22 mouse cellular contexts compared by ENCODE assay signal in the genomic region with DNA sequence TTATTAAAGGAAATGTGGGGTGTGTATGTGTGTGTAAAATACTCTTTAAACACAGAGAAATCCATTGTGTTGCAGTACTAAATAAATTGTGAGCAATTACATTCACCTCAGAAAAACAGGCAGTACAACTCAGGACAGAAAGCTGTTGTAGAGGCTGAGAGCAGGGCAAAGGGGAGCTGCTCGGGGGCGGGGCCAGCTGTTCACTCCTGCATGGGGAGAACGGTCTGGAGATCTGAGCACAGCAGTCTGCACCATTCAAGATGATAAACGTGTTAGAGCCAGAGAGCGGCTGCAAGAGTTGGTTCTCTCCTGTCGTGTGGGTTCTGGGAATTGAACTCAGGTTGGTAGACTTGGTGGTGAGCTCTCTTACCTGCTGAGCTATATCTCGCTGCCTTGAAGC. TPM values are rescaled to one million over a fixed set of nuclear protein-coding genes. Genes with fewer than 3 reads are reported as not detected.
DNase-seq lines count a peak whose midpoint lies in the region; ATAC-seq lines count a peak whose summit lies in the region.
"Had no signal": no experiment of that assay in that cellular context is flagged by ENCODE, and none has a peak within 500 bp of the region (broad histone marks: within the 10 kb centered on the region; RNA-seq: fewer than 3 reads in every experiment).

No protein-coding gene starts in this region.

- no peak overlapping the region for H3K4me2 ChIP-seq in kidney, embryonic 15.5 days
- H3K4me2 ChIP-seq in forebrain, embryonic 12.5 days: no peak overlapping the region
- H3K4me2 ChIP-seq: embryonic facial prominence, embryonic 12.5 days; forebrain, embryonic 13.5 days; heart, embryonic 11.5 days; heart, embryonic 15.5 days; hindbrain, embryonic 13.5 days had no signal

- H3K27me3 ChIP-seq in kidney, embryonic 15.5 days: no peaks in the 10 kb centered on the region
- H3K27me3 ChIP-seq in forebrain, embryonic 12.5 days: no peaks in the 10 kb centered on the region
- no peaks in the 10 kb centered on the region for H3K27me3 ChIP-seq in forebrain, embryonic 10.5 days (ENCODE audit: poor library complexity, severe bottlenecking)
- H3K27me3 ChIP-seq: embryonic facial prominence, embryonic 12.5 days; forebrain, embryonic 13.5 days; heart, embryonic 15.5 days; hindbrain, embryonic 13.5 days had no signal

- ATAC-seq in kidney, embryonic 15.5 days (replicated peaks; ENCODE audit: low FRiP score): no peak
- ATAC-seq in forebrain, embryonic 12.5 days (ENCODE audit: low FRiP score): no peak
- ATAC-seq: activated CD4-positive, CD25-positive, alpha-beta regulatory T cell, adult 4 months; forebrain, embryonic 13.5 days; forebrain, postnatal 0 days; hindbrain, postnatal 0 days had no signal

- no peaks in the 10 kb centered on the region for H3K9me3 ChIP-seq in kidney, embryonic 15.5 days (replicated peaks)
- H3K9me3 ChIP-seq in forebrain, embryonic 12.5 days: no peaks in the 10 kb centered on the region
- H3K9me3 ChIP-seq in forebrain, embryonic 10.5 days: no peaks in the 10 kb centered on the region
- H3K9me3 ChIP-seq: embryonic facial prominence, embryonic 12.5 days; forebrain, embryonic 13.5 days; heart, embryonic 15.5 days; hindbrain, embryonic 13.5 days had no signal

- no peaks in the 10 kb centered on the region for H3K4me1 ChIP-seq in kidney, embryonic 15.5 days
- H3K4me1 ChIP-seq in forebrain, embryonic 12.5 days: no peaks in the 10 kb centered on the region
- no peaks in the 10 kb centered on the region for H3K4me1 ChIP-seq in forebrain, embryonic 10.5 days
- H3K4me1 ChIP-seq: embryonic facial prominence, embryonic 12.5 days; forebrain, embryonic 13.5 days; heart, embryonic 15.5 days; hindbrain, embryonic 13.5 days had no signal

- 72% methylated on average over 7 of the region's 7 CpGs for WGBS in kidney, embryonic 15.5 days
- 88% methylated on average over 7 of the region's 7 CpGs for WGBS in forebrain, embryonic 12.5 days
- WGBS in forebrain, embryonic 10.5 days: 88% methylated on average over 7 of the region's 7 CpGs

- peaks cover 80% of the 10 kb centered on the region for H3K36me3 ChIP-seq in kidney, embryonic 15.5 days
- H3K36me3 ChIP-seq in forebrain, embryonic 12.5 days (replicated peaks): peaks cover 69% of the 10 kb centered on the region
- peaks cover 96% of the 10 kb centered on the region for H3K36me3 ChIP-seq in forebrain, embryonic 10.5 days (replicated peaks)

- no peak overlapping the region for H3K9ac ChIP-seq in kidney, embryonic 15.5 days
- H3K9ac ChIP-seq in forebrain, embryonic 12.5 days: no peak overlapping the region
- H3K9ac ChIP-seq: embryonic facial prominence, embryonic 12.5 days; forebrain, embryonic 13.5 days; forebrain, postnatal 0 days; heart, embryonic 15.5 days; hindbrain, embryonic 13.5 days had no signal

- DNase-seq in adrenal gland, postnatal 14 days: peak; percentile 35
- no peak for DNase-seq in adrenal gland, postnatal 25 days
- peak; percentile 20 for DNase-seq in kidney, postnatal 10 days
- DNase-seq in kidney, postnatal 4 days: peak; percentile 25 to 37
- DNase-seq in forebrain, embryonic 10.5 days (ENCODE audit: extremely low spot score, low spot score): no peak
- DNase-seq: adrenal gland, adult 2 months; cerebellum, adult 9-10 months; cerebellum, postnatal 25 days; forebrain, postnatal 0 days; gastrocnemius, postnatal 14 days; heart, adult 2 months; heart, postnatal 14 days had no signal

- H3K4me3 ChIP-seq in kidney, embryonic 15.5 days (replicated peaks): no peak overlapping the region
- H3K4me3 ChIP-seq in forebrain, embryonic 12.5 days (replicated peaks): no peak overlapping the region
- H3K4me3 ChIP-seq in forebrain, embryonic 10.5 days: no peak overlapping the region
- H3K4me3 ChIP-seq: embryonic facial prominence, embryonic 12.5 days; forebrain, embryonic 13.5 days; heart, adult 2 months; heart, embryonic 15.5 days; hindbrain, embryonic 13.5 days had no signal

- no peak overlapping the region for H3K27ac ChIP-seq in kidney, embryonic 15.5 days
- no peak overlapping the region for H3K27ac ChIP-seq in forebrain, embryonic 12.5 days
- no peak overlapping the region for H3K27ac ChIP-seq in forebrain, embryonic 10.5 days
- H3K27ac ChIP-seq: embryonic facial prominence, embryonic 12.5 days; forebrain, embryonic 13.5 days; heart, adult 2 months; heart, embryonic 15.5 days; hindbrain, embryonic 13.5 days; hindbrain, postnatal 0 days had no signal

RNA-seq across cellular contexts. Expression of gene Ndc1, which starts 13.3 kb away (rescaled TPM):
- 15.1 and 15.9 TPM in 2 replicates for total RNA-seq in adrenal gland, postnatal 14 days (2021)
- total RNA-seq in adrenal gland, postnatal 25 days (2021): 12.3 and 14.2 TPM in 2 replicates
- 37.5 and 38.1 TPM in 2 replicates for polyA plus RNA-seq in kidney, embryonic 15.5 days (2015; fragmentation: Nextera tagmentation; extraction: Ambion mirVana)
- 38.8 and 39.9 TPM in 2 replicates for polyA plus RNA-seq in forebrain, embryonic 12.5 days (2016; fragmentation: Nextera tagmentation; extraction: Ambion mirVana)
- 55.3 and 62.2 TPM in 2 replicates for polyA plus RNA-seq in forebrain, embryonic 10.5 days (2016; fragmentation: Nextera tagmentation; extraction: Ambion mirVana)

RNA-seq across cellular contexts. Expression of gene Glis1, which starts 53.5 kb away (rescaled TPM):
- total RNA-seq in adrenal gland, postnatal 14 days (2021): 0.30 and 1.2 TPM in 2 replicates
- 0.79 TPM in 1 of 2 replicates, not detected in the other for total RNA-seq in adrenal gland, postnatal 25 days (2021)
- 5.0 and 6.4 TPM in 2 replicates for polyA plus RNA-seq in kidney, embryonic 15.5 days (2015; fragmentation: Nextera tagmentation; extraction: Ambion mirVana)
- 3.4 and 3.8 TPM in 2 replicates for polyA plus RNA-seq in forebrain, embryonic 12.5 days (2016; fragmentation: Nextera tagmentation; extraction: Ambion mirVana)
- polyA plus RNA-seq in forebrain, embryonic 10.5 days (2016; fragmentation: Nextera tagmentation; extraction: Ambion mirVana): 2.7 and 2.9 TPM in 2 replicates
- total RNA-seq: hematopoietic stem cell, adult 5-6 weeks had no signal
- polyA plus RNA-seq: activated CD4-positive, CD25-positive, alpha-beta regulatory T cell, adult 4 months had no signal

Comparison
In these comparisons a context has a peak if more than half of its experiments do, and no peak if none do; other contexts are left out.
1. DNase-seq: peak in adrenal gland, postnatal 14 days (single experiment), kidney, postnatal 10 days (single experiment) and kidney, postnatal 4 days (2 of 2); none in adrenal gland, postnatal 25 days (single experiment) and forebrain, embryonic 10.5 days (single experiment).